Mouse (Mus musculus) midbrain, embryonic 12.5 days (tissue): ENCODE data around the gene Trpc3. TPM values are rescaled to one million over a fixed set of nuclear protein-coding genes. Genes with fewer than 3 reads are reported as not detected.
A peak's percentile ranks its signal among the peaks of the same experiment; 100 is the strongest.

Experiments used
- ATAC-seq: fragments of 200-750 bp; cut with Nextera tagmentation; 2 replicates; pipeline ENCODE4 v1.8.0; 2017; ENCODE audit warnings: low read depth, moderate TSS enrichment, moderate library complexity; ENCODE audit not compliant: low FRiP score
- H3K27ac ChIP-seq: fragments of 300-500 bp; sonication (generic); replicated peaks from 2 replicates; pipeline ENCODE4 v1.5.1; 2016; ENCODE audit warnings: mild to moderate bottlenecking
- H3K27me3 ChIP-seq: fragments of 300-500 bp; sonication (generic); 2 replicates; pipeline ENCODE4 v1.6.1; 2016; ENCODE audit warnings: mild to moderate bottlenecking
- H3K36me3 ChIP-seq: fragments of 300-500 bp; sonication (generic); 2 replicates; pipeline ENCODE4 v1.6.1; 2016
- H3K4me1 ChIP-seq: fragments of 300-500 bp; sonication (generic); 2 replicates; pipeline ENCODE4 v1.6.1; 2016
- H3K4me2 ChIP-seq: fragments of 300-500 bp; sonication (generic); replicated peaks from 2 replicates; pipeline ENCODE4 v1.6.1; 2016; ENCODE audit warnings: mild to moderate bottlenecking, moderate library complexity
- H3K4me3 ChIP-seq: fragments of 300-500 bp; sonication (generic); 2 replicates; pipeline ENCODE4 v1.5.1; 2016; ENCODE audit warnings: mild to moderate bottlenecking
- H3K9ac ChIP-seq: fragments of 300-500 bp; sonication (generic); replicated peaks from 2 replicates; pipeline ENCODE4 v1.6.1; 2016; ENCODE audit warnings: mild to moderate bottlenecking, moderate library complexity
- H3K9me3 ChIP-seq: fragments of 300-500 bp; sonication (generic); 2 replicates; pipeline ENCODE4 v1.6.1; 2016; ENCODE audit warnings: mild to moderate bottlenecking
- WGBS: fragments of 180-500 bp; shearing (Covaris S2); methylation state at CpG from one replicate; pipeline ENCODE4 v1.1.7; 2016; 5-methylcytosine and 5-hydroxymethylcytosine counted together
- polyA plus RNA-seq: library from polyadenylated mRNA; unstranded; fragments of >200 nt; fragmentation: Nextera tagmentation; extraction: Ambion mirVana; gene quantifications from 2 replicates; pipeline ENCODE4 v1.2.1, GENCODE M21; 2016

The Trpc3 gene
- polyA plus RNA-seq, 1 experiment from 2014 or later = 4.9 TPM

DNA sequence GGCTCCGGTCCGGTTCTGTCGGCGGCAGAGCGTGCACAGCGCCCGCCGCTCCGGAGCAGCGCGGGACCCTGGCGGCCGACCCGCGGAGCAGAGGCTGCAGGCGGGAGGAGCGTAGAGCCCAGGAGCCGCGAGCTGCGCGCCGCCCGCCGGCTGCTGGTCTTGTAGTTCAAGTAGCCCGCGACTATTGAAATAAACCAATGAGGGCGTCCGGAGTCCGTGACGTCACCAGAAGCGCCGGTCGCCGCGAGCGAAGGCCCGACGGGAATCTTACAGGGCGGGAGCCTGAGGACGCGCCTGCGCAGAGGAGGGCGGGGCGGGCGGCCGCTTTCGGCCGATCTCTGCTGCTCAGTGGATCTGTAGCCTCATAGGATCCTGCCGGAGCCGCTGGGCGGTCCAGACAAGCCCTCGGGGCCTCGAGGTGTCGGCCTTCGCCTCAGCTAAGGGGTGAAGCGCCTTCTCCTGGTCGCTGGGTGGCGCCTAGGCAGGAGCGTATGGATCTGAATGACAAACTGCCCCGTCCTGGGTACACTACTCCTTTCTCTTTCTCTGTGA, 118.1 kb downstream of the Trpc3 start, which contains the start of gene Ccna2:
Ccna2 (minus strand) TSS at position 324 of the 552 bp plus-strand sequence.
- Histone ChIP-seq H3K4me2 (peak within 1 kb of the TSS; percentile 96), H3K27ac (peak within 1 kb of the TSS; percentile 81), H3K4me1 (peaks cover 24% of the 10 kb centered on the region), H3K9ac (peak within 1 kb of the TSS; percentile 84), H3K27me3 (no peaks in the 10 kb centered on the region), H3K36me3 (peaks cover 22% of the 10 kb centered on the region), H3K9me3 (no peaks in the 10 kb centered on the region), H3K4me3 (peak within 1 kb of the TSS; percentile 83)
- 1% methylated on average over 56 of the region's 60 CpGs for WGBS
- ATAC-seq = peak; percentile 99

DNA sequence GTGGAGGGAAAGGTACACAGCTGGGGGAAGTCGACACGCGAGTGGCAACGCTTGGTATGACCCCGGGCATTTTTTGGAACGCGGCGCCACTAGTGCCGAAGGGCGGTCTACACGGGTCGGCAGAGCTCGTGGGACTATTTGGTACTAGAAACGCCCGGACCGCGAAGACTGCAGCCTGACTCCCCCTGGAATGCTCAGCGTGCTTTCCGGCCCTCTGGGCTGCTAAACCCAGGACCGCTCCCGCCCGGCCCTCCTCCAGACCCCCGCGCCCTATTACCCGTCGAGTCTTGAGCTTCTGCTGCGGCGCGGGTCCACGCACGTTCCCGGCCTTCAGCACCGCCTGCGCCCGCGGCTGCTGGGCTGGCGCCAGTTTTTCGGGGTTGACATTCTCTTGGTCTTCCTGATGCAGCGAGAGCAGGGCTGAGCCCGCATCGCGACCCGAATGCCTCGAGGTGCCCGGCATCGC, 118.6 kb downstream of the Trpc3 start:
- peaks cover 24% of the 10 kb centered on the region for H3K4me1 ChIP-seq
- WGBS = under 1% methylated on average over 41 of the region's 46 CpGs
- H3K27ac ChIP-seq = peak overlapping the region; percentile 73

More for the DNA sequence above, 118.6 kb downstream of the Trpc3 start:
- H3K27me3 ChIP-seq = no peaks in the 10 kb centered on the region
- H3K9me3 ChIP-seq = no peaks in the 10 kb centered on the region
- peak overlapping the region; percentile 96 for H3K4me2 ChIP-seq
- peak overlapping the region; percentile 83 for H3K4me3 ChIP-seq
- H3K9ac ChIP-seq = peak overlapping the region; percentile 84
- H3K36me3 ChIP-seq = peaks cover 27% of the 10 kb centered on the region
- ATAC-seq = peak; percentile 32

Other genes with a start within 250 kb of the Trpc3 start
- 75.4 and 90.1 TPM in 2 replicates for gene Anxa5, start 214.3 kb downstream of the Trpc3 start, polyA plus RNA-seq
- 0.26 TPM in 1 of 2 replicates, not detected in the other for gene 1810062G17Rik, start 214.2 kb downstream of the Trpc3 start, polyA plus RNA-seq
- gene Gm11549, start 168.4 kb downstream of the Trpc3 start, polyA plus RNA-seq = 0.96 and 1.2 TPM in 2 replicates
- 88.1 and 88.5 TPM in 2 replicates for gene Exosc9, start 137.6 kb downstream of the Trpc3 start, polyA plus RNA-seq
- 203 and 207 TPM in 2 replicates for gene Ccna2, start 118.0 kb downstream of the Trpc3 start, polyA plus RNA-seq
- 21.5 and 21.7 TPM in 2 replicates for gene Bbs7, start 76.7 kb downstream of the Trpc3 start, polyA plus RNA-seq
- 53.6 and 54.4 TPM in 2 replicates for gene 4932438A13Rik, start 172.9 kb upstream of the Trpc3 start, polyA plus RNA-seq